Mouse (Mus musculus): ENCODE results near the gene Cdk15.

- TF ChIP-seq CTCF (IDR thresholded peaks at IDR 0.05; ENCODE audit: low read depth), result no peak
- no peak for TF ChIP-seq EP300 (optimal IDR thresholded peaks at IDR 0.05)
Observed at GRCm38 (mm10) chr1:59342146-59342545, 85.4 kb downstream of the Cdk15 start.

All from stomach, postnatal 0 days (tissue).